Mouse (Mus musculus) stomach, postnatal 0 days (tissue): ENCODE measurements at regions not wholly inside any gene's neighbourhood (a gene's known extent, or its start where the extent isn't known, plus 50 kb on each side); places are given as distances from the start of the nearest gene placed in this dataset.

Experiments
- CTCF ChIP-seq: IDR thresholded peaks from 2 replicates; pipeline ENCODE4 v1.5.1; 2016; ENCODE audit warnings: antibody characterized with exemption, low read depth, mild to moderate bottlenecking, moderate library complexity
- EP300 ChIP-seq: optimal IDR thresholded peaks from 2 replicates; pipeline ENCODE3; 2016; ENCODE audit warnings: antibody characterized with exemption

GRCm38 (mm10) chr10:8658024-8658933 lies 139.7 kb upstream of the Ust start:
- TF ChIP-seq CTCF = no peak
- no peak for TF ChIP-seq EP300
